Mouse (Mus musculus): ENCODE results near the gene Adam23.
"Not testable (repeated sequence)": the region's sequence is repeated elsewhere in the genome, so short reads cannot be mapped to it uniquely, and the experiment has no call there.

Gene Adam23

GRCm38 (mm10) chr1:63579153-63579552 is 133.5 kb downstream of the Adam23 start:
- DNase-seq (ENCODE audit: low spot score in 2 of 2) = no peak

- no peak for DNase-seq (ENCODE audit: low spot score in 2 of 2)
Measured at GRCm38 (mm10) chr1:63586869-63587268, 141.2 kb downstream of the Adam23 start.

- no peak for DNase-seq (ENCODE audit: low spot score in 2 of 2)
Measured at GRCm38 (mm10) chr1:63603870-63604500, 158.3 kb downstream of the Adam23 start.

- DNase-seq (ENCODE audit: low spot score in 2 of 2) = no peak
Measured at GRCm38 (mm10) chr1:63609613-63610012, 163.9 kb downstream of the Adam23 start.

- DNase-seq (ENCODE audit: low spot score in 2 of 2) = no peak
Measured at GRCm38 (mm10) chr1:63614594-63614993, 168.9 kb downstream of the Adam23 start.

GRCm38 (mm10) chr1:63615668-63616067 is 170.0 kb downstream of the Adam23 start, which contains the start of gene Gm39653:
Gene Gm39653, plus strand, starts transcription at chr1:63615968.
- no peak for DNase-seq (ENCODE audit: low spot score in 2 of 2)

GRCm38 (mm10) chr1:63628211-63628610 is 182.5 kb downstream of the Adam23 start:
- peak in 1 of 2 experiments; percentile 15 for DNase-seq (ENCODE audit: low spot score in 2 of 2)

GRCm38 (mm10) chr1:63630390-63630789 is 184.7 kb downstream of the Adam23 start:
- DNase-seq (ENCODE audit: low spot score in 2 of 2) = not testable (repeated sequence)

- DNase-seq (ENCODE audit: low spot score in 2 of 2) = no peak
Measured at GRCm38 (mm10) chr1:63639921-63640320, 194.2 kb downstream of the Adam23 start.

Measured in frontal cortex, postnatal 36 days (tissue).